Mouse (Mus musculus): ENCODE results near the gene Lnx2.
A peak's percentile ranks its signal among the peaks of the same experiment; 100 is the strongest.

Lnx2 gene

GRCm38 (mm10) chr5:147051500-147052308 is 24.7 kb downstream of the Lnx2 start:
- no peak for DNase-seq (ENCODE audit: low spot score in 2 of 2)

DNA sequence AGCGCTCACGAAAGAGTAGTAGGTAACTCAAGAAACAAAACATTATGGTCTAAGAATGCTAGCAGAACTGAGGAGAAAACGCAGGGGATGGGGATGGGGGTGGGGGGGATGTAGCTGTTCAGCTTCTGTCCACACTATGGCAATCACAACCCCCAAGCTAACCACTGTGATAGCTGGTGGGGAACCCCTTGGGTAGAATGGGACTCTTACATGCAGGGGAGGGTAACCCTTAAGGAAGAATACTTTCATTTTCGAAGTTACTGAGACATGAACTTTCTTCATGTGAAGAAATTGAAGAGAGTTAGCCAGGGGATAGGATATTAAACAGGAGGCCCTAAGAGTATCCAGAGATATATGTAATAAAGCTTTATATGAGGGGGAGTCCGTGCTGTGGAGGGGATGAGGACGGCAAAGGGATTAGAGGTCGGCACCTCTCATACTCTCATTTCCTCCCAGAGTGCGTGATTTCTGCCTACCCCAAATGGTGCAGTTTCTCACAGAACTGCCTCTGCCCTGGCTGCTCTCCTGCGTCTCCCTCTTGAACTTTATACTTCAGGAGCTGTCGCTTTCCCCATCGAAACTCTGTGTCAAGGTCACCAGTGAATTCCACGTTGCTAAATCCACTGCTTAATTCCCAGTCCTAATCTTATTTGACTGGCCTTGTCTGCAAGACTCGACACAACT is 25.4 kb downstream of the Lnx2 start:
- DNase-seq (ENCODE audit: low spot score in 2 of 2), result no peak

DNA sequence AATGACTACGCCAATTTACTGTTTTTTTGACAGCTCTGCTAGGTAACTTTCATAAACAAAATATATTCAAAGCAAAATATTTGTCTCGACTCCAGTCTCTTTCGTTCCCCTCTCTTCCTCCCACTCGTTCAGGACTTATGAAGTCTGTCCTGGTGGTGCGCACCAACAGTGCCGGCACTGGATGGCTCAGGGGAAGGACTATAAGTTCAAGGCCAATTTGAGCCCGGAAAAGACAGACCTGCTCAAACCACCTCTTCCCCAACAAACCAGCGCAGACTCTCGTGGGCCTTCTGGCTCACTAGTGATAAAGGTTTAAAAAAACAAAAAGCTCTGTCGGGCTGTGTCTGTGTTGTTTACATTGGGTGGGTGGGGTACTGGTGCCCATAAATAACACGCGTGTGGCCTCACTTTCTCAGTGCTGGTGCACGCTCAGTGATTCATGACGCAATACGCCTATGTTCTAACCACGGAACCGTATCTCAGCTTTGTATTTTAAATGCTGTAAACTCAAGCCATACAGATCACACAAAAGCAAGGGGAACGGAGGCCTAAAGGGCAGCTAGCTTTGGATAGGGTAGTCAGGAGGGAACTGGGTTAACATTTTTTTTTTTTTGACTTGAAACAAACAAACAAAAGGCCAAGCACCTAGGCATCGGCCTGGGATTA is 26.7 kb downstream of the Lnx2 start:
- no peak for DNase-seq (ENCODE audit: low spot score in 2 of 2)

GRCm38 (mm10) chr5:147045929-147046328 is 30.5 kb downstream of the Lnx2 start:
- no peak for DNase-seq (ENCODE audit: low spot score in 2 of 2)

GRCm38 (mm10) chr5:147045311-147045710 is 31.1 kb downstream of the Lnx2 start:
- no peak for DNase-seq (ENCODE audit: low spot score in 2 of 2)

DNA sequence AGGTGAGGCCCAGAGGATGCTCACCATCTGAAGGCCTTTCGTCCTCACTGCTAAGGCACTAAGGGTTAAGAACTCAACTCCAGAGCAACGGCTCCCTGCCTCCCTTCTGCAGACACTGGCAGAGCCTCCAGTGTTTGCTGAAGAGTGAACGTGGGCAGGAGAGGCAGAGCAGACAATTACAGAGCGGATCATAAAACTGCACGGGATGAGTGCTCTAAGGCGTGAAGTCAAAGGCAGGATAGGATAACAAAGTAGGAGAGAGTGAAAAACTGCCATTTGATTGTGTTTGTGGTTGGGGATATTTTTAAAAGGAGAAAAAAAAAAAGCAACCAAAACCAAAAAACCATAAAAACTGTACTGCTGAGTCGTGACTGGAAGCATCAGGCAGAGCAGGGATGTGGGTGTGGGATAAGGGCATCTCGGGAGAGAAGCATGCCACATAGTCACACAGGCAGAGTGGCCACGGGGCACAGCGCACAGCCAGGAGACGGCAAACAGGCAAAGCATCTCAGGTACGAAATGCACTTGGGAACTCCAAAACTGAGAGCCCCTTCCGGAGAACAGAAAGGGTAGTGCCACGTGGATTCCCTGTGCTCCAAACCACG is 33.0 kb downstream of the Lnx2 start:
- no peak for DNase-seq (ENCODE audit: low spot score in 2 of 2)

GRCm38 (mm10) chr5:147041965-147042937 is 34.1 kb downstream of the Lnx2 start:
- no peak for DNase-seq (ENCODE audit: low spot score in 2 of 2)

DNA sequence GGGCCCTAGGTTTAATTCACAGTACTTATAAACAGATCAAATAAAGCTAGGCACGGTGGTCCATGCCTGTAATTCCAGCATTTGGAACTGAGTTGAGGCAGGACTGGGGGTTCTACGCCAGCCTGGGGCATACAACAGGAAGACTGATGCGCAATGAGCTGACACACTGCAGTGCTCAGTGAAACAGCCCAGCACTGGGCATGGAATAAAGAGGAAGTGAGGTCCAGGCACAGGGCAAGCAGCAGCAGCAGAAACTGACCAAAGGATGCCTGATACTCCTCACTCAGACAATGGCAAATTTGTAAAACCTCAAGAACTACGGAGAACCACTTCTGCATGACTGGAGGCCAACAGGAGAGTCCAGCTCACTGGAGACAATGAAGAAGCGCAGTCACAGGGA is 37.0 kb downstream of the Lnx2 start:
- DNase-seq (ENCODE audit: low spot score in 2 of 2), result no peak

GRCm38 (mm10) chr5:147037601-147038000 is 38.8 kb downstream of the Lnx2 start:
- peak in 1 of 2 experiments; percentile 41 for DNase-seq (ENCODE audit: low spot score in 2 of 2)

GRCm38 (mm10) chr5:147036661-147037060 is 39.7 kb downstream of the Lnx2 start:
- no peak for DNase-seq (ENCODE audit: low spot score in 2 of 2)

- peak; percentile 69 to 87 for DNase-seq (ENCODE audit: low spot score in 2 of 2)
Observed at GRCm38 (mm10) chr5:147036028-147036427, 40.4 kb downstream of the Lnx2 start.

DNA sequence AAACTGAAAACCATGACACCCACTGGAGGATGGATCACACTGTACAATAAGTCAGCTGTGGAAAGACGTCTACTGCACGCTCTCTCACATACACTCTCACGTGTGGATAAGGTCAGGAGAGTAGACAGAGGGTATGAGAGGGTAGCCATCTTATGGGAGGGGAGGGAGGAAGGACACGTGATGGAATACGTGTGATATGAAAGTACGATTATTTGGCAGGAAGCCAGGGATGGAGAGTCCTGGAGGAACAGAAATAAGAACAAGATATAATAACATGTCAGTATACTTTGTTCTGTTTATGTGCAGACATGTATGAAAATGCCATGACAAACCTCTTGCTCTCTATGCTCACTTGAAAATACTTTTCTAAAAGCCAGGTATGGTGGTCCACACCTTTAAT is 41.1 kb downstream of the Lnx2 start:
- DNase-seq (ENCODE audit: low spot score in 2 of 2), result no peak

DNA sequence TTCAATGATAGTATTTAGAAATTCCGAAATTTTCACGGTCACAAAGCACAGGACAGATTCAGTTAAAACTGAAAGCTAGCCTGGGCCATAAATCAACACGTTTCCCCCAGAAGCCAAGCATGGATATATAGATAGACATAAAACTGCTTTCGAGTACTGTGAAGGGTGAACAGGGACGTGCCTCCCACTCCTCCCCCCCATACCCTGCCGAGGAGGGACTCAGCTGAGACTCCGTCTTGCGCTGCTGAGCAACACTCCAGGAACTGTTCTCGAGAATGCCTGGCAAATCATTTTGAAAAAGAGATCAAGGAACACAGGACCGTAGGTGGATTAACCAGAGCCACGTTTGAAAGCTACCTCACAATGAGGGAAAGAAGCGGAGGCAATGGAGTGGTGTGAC is 42.1 kb downstream of the Lnx2 start:
- DNase-seq (ENCODE audit: low spot score in 2 of 2), result no peak

GRCm38 (mm10) chr5:147033155-147033554 is 43.2 kb downstream of the Lnx2 start:
- no peak for DNase-seq (ENCODE audit: low spot score in 2 of 2)

- peak; percentile 45 to 60 for DNase-seq (ENCODE audit: low spot score in 2 of 2)
Observed at GRCm38 (mm10) chr5:147031281-147031680, 45.1 kb downstream of the Lnx2 start.

DNA sequence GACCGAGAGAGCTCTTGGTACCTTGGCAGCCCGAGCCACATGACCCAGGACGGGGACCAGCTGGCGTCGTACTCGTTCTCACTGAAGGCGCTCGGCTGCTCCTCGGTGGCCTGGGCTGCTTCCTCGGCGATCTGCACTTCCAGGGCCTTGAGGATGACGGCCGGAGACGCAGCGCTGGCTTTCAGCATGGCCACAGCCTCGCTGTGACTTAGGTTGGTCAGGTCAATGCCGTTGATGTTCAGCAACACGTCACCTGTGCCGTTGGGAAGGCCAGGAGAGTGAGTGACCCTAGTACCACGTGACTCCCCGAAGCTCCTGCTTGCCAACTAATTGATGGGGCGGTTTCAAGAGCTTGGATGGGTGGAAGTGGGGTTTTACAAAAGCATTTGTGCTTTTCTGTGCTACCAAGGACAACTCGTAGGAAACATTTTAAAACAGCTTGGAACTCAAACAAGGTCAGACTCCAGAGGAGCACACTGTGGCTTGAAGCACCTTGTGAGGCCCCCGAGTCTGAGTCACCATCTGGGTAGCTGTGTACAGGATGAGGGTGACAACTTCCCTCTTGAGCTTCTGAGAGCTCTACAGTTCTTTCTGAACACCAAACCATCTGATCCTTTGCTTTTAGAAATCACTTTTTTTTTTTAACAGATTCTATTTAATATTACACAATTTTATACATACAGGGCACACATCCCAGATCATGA is 51.9 kb downstream of the Lnx2 start:
- DNase-seq (ENCODE audit: low spot score in 2 of 2), result no peak

DNA sequence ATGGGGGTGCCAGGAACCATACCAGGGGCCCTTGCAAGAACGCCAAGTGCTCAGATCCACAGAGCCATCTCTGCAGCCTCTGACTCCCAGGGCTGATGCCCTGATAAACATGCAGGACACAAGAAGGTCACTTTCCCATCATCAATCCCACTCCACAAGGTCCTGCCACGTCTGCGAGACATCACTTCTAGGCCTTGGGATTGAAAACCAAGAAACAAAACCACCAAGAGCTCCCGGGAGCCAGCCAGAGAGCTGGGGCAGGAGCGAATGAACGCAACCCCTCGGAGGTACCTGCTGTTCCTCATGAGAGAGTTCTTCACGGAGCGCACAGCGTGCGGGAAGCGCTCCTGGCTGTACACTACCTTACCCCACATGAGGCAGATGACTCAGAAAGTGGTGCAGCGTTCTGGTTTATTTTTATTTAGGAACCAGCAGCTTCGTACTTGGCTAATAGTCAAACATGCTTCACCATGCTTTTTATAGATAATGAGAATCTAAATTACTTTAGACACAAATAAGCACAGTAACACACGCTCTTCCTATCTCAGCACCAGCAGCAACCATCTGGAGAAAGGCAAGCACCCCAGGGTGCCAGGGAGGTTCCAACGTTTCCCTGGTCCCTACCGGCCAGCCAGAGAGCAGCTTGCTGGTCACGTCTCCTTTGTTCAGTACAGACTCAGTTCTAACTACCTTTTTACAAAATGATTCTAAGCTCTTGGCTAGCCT is 53.0 kb downstream of the Lnx2 start:
- no peak for DNase-seq (ENCODE audit: low spot score in 2 of 2)

DNA sequence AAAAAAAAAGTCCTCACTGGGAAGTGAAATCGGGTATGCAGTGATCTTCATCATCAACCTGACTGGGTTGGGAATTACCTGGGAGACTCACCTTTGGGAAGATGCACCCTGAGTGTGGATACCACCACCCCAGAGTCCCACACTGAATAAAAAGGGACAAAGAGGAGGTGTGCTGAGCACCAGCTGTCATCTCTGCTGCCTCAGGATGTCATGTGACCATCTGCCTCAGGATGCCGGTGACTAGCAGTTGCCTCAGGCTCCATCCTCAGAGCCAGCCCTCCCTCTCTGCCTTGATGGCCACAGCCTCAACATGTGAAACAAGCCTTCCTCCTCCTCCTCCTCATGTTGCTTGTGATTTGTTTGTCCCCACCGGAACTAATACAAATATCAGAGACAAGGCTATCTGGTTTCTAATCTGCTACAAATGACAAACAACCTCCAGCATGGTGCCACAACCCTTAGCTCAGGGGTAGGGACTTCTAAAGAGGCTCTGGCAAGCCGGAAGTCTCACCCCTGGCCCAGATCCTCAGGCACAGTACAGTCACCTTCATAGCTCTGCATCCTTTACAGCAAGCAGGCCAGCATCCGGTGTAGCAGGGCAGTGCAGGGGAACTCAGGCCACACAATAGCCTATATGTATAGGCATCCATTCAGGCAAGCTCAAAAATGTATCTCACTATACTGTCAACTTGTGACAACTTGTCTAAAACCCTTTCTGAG is 54.7 kb downstream of the Lnx2 start:
- DNase-seq (ENCODE audit: low spot score in 2 of 2), result no peak

DNA sequence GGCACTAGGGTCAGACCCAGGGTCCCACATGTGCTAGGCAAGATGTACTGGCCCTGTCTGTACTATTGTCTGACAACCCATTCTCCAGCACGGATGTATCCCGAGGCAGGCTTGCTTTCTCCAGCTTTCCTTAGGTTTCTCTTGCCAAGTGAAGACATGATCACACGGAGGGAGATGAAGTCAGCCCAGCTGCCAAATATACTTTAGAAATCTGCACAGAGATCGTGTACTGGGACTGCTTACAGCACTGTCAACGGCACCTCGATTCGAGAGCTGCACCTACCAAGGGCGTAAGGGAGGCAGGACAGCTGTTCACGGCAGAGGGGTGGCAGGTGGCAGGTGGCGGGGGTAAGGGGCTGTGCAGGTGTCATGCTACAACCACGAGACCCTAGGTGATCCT is 55.8 kb downstream of the Lnx2 start:
- no peak for DNase-seq (ENCODE audit: low spot score in 2 of 2)
